Mouse (Mus musculus) cortical plate, adult 2 months (tissue): ENCODE measurements around the gene Arid3a.

Source experiments
- CTCF ChIP-seq: fragments of 200-500 bp; IDR thresholded peaks from 2 replicates; pipeline ENCODE4 v1.5.1; 2011; ENCODE audit warnings: mild to moderate bottlenecking, control low read depth, low read length; ENCODE audit not compliant: insufficient read depth; ENCODE audit errors: extremely low read depth
- POLR2A ChIP-seq: fragments of 200-500 bp; IDR thresholded peaks from 2 replicates; pipeline ENCODE4 v1.6.1; 2011; ENCODE audit warnings: mild to moderate bottlenecking, low read length, control low read depth; ENCODE audit not compliant: insufficient read depth; ENCODE audit errors: extremely low read depth

GRCm38 (mm10) chr10:79934794-79935569, 8.1 kb downstream of the Arid3a start:
- TF ChIP-seq CTCF (no peak), POLR2A (no peak)
